Mouse (Mus musculus): ENCODE results near the gene Olfr963. TPM values are rescaled to one million over a fixed set of nuclear protein-coding genes. Genes with fewer than 3 reads are reported as not detected.

Olfr963 gene
- polyA plus RNA-seq, 1 experiment: not detected

GRCm38 (mm10) chr9:39707017-39707416 is 40.0 kb downstream of the Olfr963 start, which contains the start of gene Olfr149:
Gene Olfr149 (minus strand): TSS chr9:39707117.
- Histone ChIP-seq H3K27me3 (replicated peaks; ENCODE audit: control insufficient read depth, insufficient read depth, low read length) (no peaks in the 10 kb centered on the region), H3K4me3 (ENCODE audit: insufficient read depth, low read depth, low read length) (no peak within 1 kb of the TSS), H3K27ac (ENCODE audit: insufficient read depth, low read depth, low read length) (no peak within 1 kb of the TSS), H3K36me3 (ENCODE audit: control insufficient read depth, insufficient read depth, low read length) (no peaks in the 10 kb centered on the region), H3K4me1 (ENCODE audit: control insufficient read depth, insufficient read depth, low read length) (no peaks in the 10 kb centered on the region)
- no peak for DNase-seq
- no peak for TF ChIP-seq CTCF (conservative IDR thresholded peaks at IDR 0.05; ENCODE audit: insufficient read depth, insufficient read length, low read depth, low read length)
- no peak for TF ChIP-seq POLR2A (IDR thresholded peaks at IDR 0.05; ENCODE audit: low read depth, low read length)

- peak; percentile 19 for DNase-seq
- WGBS: 32% methylated on average over 3 of the region's 3 CpGs
These were observed 42.0 kb downstream of the Olfr963 start for GRCm38 (mm10) chr9:39708958-39709357.

GRCm38 (mm10) chr9:39711053-39711452 is 44.0 kb downstream of the Olfr963 start, which contains the start of gene Olfr965:
Gene Olfr965 (plus strand): TSS chr9:39711353.
- no peak for DNase-seq
- Histone ChIP-seq H3K4me3 (ENCODE audit: insufficient read depth, low read depth, low read length) (no peak within 1 kb of the TSS), H3K27me3 (replicated peaks; ENCODE audit: control insufficient read depth, insufficient read depth, low read length) (no peaks in the 10 kb centered on the region), H3K36me3 (ENCODE audit: control insufficient read depth, insufficient read depth, low read length) (no peaks in the 10 kb centered on the region), H3K27ac (ENCODE audit: insufficient read depth, low read depth, low read length) (no peak within 1 kb of the TSS), H3K4me1 (ENCODE audit: control insufficient read depth, insufficient read depth, low read length) (no peaks in the 10 kb centered on the region)
- TF ChIP-seq POLR2A (IDR thresholded peaks at IDR 0.05; ENCODE audit: low read depth, low read length) (no peak), CTCF (conservative IDR thresholded peaks at IDR 0.05; ENCODE audit: insufficient read depth, insufficient read length, low read depth, low read length) (no peak)

More at GRCm38 (mm10) chr9:39708958-39709357, 42.0 kb downstream of the Olfr963 start:
- H3K4me3 ChIP-seq (ENCODE audit: insufficient read depth, low read depth, low read length): no peak overlapping the region
- no peak for TF ChIP-seq POLR2A (IDR thresholded peaks at IDR 0.05; ENCODE audit: low read depth, low read length)
- no peak for TF ChIP-seq CTCF (conservative IDR thresholded peaks at IDR 0.05; ENCODE audit: insufficient read depth, insufficient read length, low read depth, low read length)
- no peaks in the 10 kb centered on the region for H3K4me1 ChIP-seq (ENCODE audit: control insufficient read depth, insufficient read depth, low read length)
- H3K36me3 ChIP-seq (ENCODE audit: control insufficient read depth, insufficient read depth, low read length): no peaks in the 10 kb centered on the region
- H3K27ac ChIP-seq (ENCODE audit: insufficient read depth, low read depth, low read length): no peak overlapping the region
- H3K27me3 ChIP-seq (replicated peaks; ENCODE audit: control insufficient read depth, insufficient read depth, low read length): no peaks in the 10 kb centered on the region

Other genes starting within 250 kb of the Olfr963 start
- not detected in 2 replicates for gene Olfr952, start 240.1 kb upstream of the Olfr963 start, polyA plus RNA-seq (2012; rRNA removed)
- not detected in 2 replicates for gene Olfr954, start 210.5 kb upstream of the Olfr963 start, polyA plus RNA-seq (2012; rRNA removed)
- gene Olfr955, start 195.3 kb upstream of the Olfr963 start, polyA plus RNA-seq (2012; rRNA removed): not detected in 2 replicates
- not detected in 2 replicates for gene Olfr44, start 173.2 kb upstream of the Olfr963 start, polyA plus RNA-seq (2012; rRNA removed)
- gene Olfr957, start 151.4 kb upstream of the Olfr963 start, polyA plus RNA-seq (2012; rRNA removed): not detected in 2 replicates
- not detected in 2 replicates for gene Olfr958, start 113.2 kb upstream of the Olfr963 start, polyA plus RNA-seq (2012; rRNA removed)
- gene Olfr959, start 91.6 kb upstream of the Olfr963 start, polyA plus RNA-seq (2012; rRNA removed): not detected in 2 replicates
- 0.27 and 0.31 TPM in 2 replicates for gene AW551984, start 62.8 kb upstream of the Olfr963 start, polyA plus RNA-seq (2012; rRNA removed)
- not detected in 2 replicates for gene Olfr148, start 56.5 kb upstream of the Olfr963 start, polyA plus RNA-seq (2012; rRNA removed)
- not detected in 2 replicates for gene Olfr960, start 45.8 kb upstream of the Olfr963 start, polyA plus RNA-seq (2012; rRNA removed)
- gene Olfr961, start 22.1 kb upstream of the Olfr963 start, polyA plus RNA-seq (2012; rRNA removed): not detected in 2 replicates
- gene Olfr149, start 39.9 kb downstream of the Olfr963 start, polyA plus RNA-seq (2012; rRNA removed): not detected in 2 replicates
- gene Olfr965, start 44.1 kb downstream of the Olfr963 start, polyA plus RNA-seq (2012; rRNA removed): not detected in 2 replicates
- gene Olfr150, start 63.8 kb downstream of the Olfr963 start, polyA plus RNA-seq (2012; rRNA removed): not detected in 2 replicates
- gene Olfr967, start 79.0 kb downstream of the Olfr963 start, polyA plus RNA-seq (2012; rRNA removed): not detected in 2 replicates
- not detected in 2 replicates for gene Olfr968, start 116.0 kb downstream of the Olfr963 start, polyA plus RNA-seq (2012; rRNA removed)
- gene Olfr969, start 123.7 kb downstream of the Olfr963 start, polyA plus RNA-seq (2012; rRNA removed): not detected in 2 replicates
- not detected in 2 replicates for gene Olfr970, start 141.7 kb downstream of the Olfr963 start, polyA plus RNA-seq (2012; rRNA removed)
- gene Olfr971, start 169.7 kb downstream of the Olfr963 start, polyA plus RNA-seq (2012; rRNA removed): not detected in 2 replicates
- not detected in 2 replicates for gene Olfr972, start 199.2 kb downstream of the Olfr963 start, polyA plus RNA-seq (2012; rRNA removed)
- not detected in 2 replicates for gene Olfr229, start 240.1 kb downstream of the Olfr963 start, polyA plus RNA-seq (2012; rRNA removed)

Measured in kidney, adult 2 months (tissue).